Mouse (Mus musculus): ENCODE data around the gene Tjp3.

GRCm38 (mm10) chr10:81268056-81268455 lies 23.3 kb downstream of the Tjp3 start:
- no peak for TF ChIP-seq CTCF (IDR thresholded peaks at IDR 0.05; ENCODE audit: low read depth)
- TF ChIP-seq EP300 (IDR thresholded peaks at IDR 0.05; ENCODE audit: low read depth), result no peak
